Mouse (Mus musculus): ENCODE results near the gene Dscaml1. TPM values are rescaled to one million over a fixed set of nuclear protein-coding genes. Genes with fewer than 3 reads are reported as not detected.

Dscaml1 gene
- 12.2 and 13.8 TPM in 2 replicates for polyA plus RNA-seq (2015; fragmentation: Nextera tagmentation; extraction: Ambion mirVana)

- no peak within 1 kb of the TSS for H3K9ac ChIP-seq
- H3K27me3 ChIP-seq: peaks cover 17% of the 10 kb centered on the region; the same call in 1 of the 2 replicates
- H3K9me3 ChIP-seq: no peaks in the 10 kb centered on the region
- no peaks in the 10 kb centered on the region for H3K36me3 ChIP-seq
- no peak for ATAC-seq (ENCODE audit: low FRiP score, low read depth)
- H3K4me3 ChIP-seq: no peak within 1 kb of the TSS
- no peak within 1 kb of the TSS for H3K27ac ChIP-seq (replicated peaks)
- WGBS: 87% methylated on average over 4 of the region's 4 CpGs
- no peak within 1 kb of the TSS for H3K4me2 ChIP-seq
- H3K4me1 ChIP-seq (replicated peaks): peaks cover 18% of the 10 kb centered on the region
These were observed at the start of gene Dscaml1 for GRCm38 (mm10) chr9:45426456-45426855. Gene Dscaml1 (plus strand): TSS chr9:45426628.

GRCm38 (mm10) chr9:45376883-45377282 lies 49.5 kb upstream of the Dscaml1 start:
- H3K36me3 ChIP-seq: no peaks in the 10 kb centered on the region
- no peak overlapping the region for H3K9ac ChIP-seq
- no peaks in the 10 kb centered on the region for H3K27me3 ChIP-seq
- H3K4me2 ChIP-seq: no peak overlapping the region
- H3K9me3 ChIP-seq: no peaks in the 10 kb centered on the region
- peaks cover 76% of the 10 kb centered on the region for H3K4me1 ChIP-seq (replicated peaks)
- ATAC-seq (ENCODE audit: low FRiP score, low read depth): no peak
- no peak overlapping the region for H3K4me3 ChIP-seq
- H3K27ac ChIP-seq (replicated peaks): no peak overlapping the region
- WGBS: 76% methylated on average over 2 of the region's 2 CpGs

- Histone ChIP-seq H3K36me3 (no peaks in the 10 kb centered on the region), H3K27ac (replicated peaks) (peak overlapping the region; percentile 61), H3K27me3 (no peaks in the 10 kb centered on the region), H3K4me2 (no peak overlapping the region), H3K9ac (no peak overlapping the region), H3K9me3 (no peaks in the 10 kb centered on the region), H3K4me1 (replicated peaks) (peaks cover 69% of the 10 kb centered on the region), H3K4me3 (no peak overlapping the region)
- WGBS: 23% methylated on average over 10 of the region's 10 CpGs
- ATAC-seq (ENCODE audit: low FRiP score, low read depth): peak; percentile 69
These were observed 45.8 kb upstream of the Dscaml1 start for GRCm38 (mm10) chr9:45380411-45381251.

GRCm38 (mm10) chr9:45382336-45382735 lies 44.1 kb upstream of the Dscaml1 start:
- no peak overlapping the region for H3K4me3 ChIP-seq
- no peaks in the 10 kb centered on the region for H3K9me3 ChIP-seq
- H3K4me2 ChIP-seq: no peak overlapping the region
- no peaks in the 10 kb centered on the region for H3K36me3 ChIP-seq
- no peak overlapping the region for H3K9ac ChIP-seq
- no peaks in the 10 kb centered on the region for H3K27me3 ChIP-seq
- 68% methylated on average over 5 of the region's 5 CpGs for WGBS
- peak overlapping the region; percentile 61 for H3K27ac ChIP-seq (replicated peaks)
- peak; percentile 21; the same call in 1 of the 2 replicates for ATAC-seq (ENCODE audit: low FRiP score, low read depth)
- H3K4me1 ChIP-seq (replicated peaks): peaks cover 54% of the 10 kb centered on the region

- no peaks in the 10 kb centered on the region for H3K9me3 ChIP-seq
These were observed 43.6 kb upstream of the Dscaml1 start for GRCm38 (mm10) chr9:45382834-45383233.

GRCm38 (mm10) chr9:45383883-45384282 lies 42.5 kb upstream of the Dscaml1 start:
- no peak for ATAC-seq (ENCODE audit: low FRiP score, low read depth)
- WGBS: 89% methylated on average over 6 of the region's 6 CpGs
- Histone ChIP-seq H3K4me3 (no peak overlapping the region), H3K27ac (replicated peaks) (no peak overlapping the region), H3K9ac (no peak overlapping the region), H3K4me1 (replicated peaks) (peaks cover 46% of the 10 kb centered on the region), H3K4me2 (no peak overlapping the region), H3K27me3 (no peaks in the 10 kb centered on the region), H3K36me3 (no peaks in the 10 kb centered on the region), H3K9me3 (no peaks in the 10 kb centered on the region)

More at GRCm38 (mm10) chr9:45382834-45383233, 43.6 kb upstream of the Dscaml1 start:
- Histone ChIP-seq H3K27me3 (no peaks in the 10 kb centered on the region), H3K4me2 (no peak overlapping the region), H3K9ac (no peak overlapping the region), H3K4me1 (replicated peaks) (peaks cover 49% of the 10 kb centered on the region), H3K4me3 (no peak overlapping the region), H3K36me3 (no peaks in the 10 kb centered on the region), H3K27ac (replicated peaks) (peak overlapping the region; percentile 39; the same call in 1 of the 2 replicates)
- ATAC-seq (ENCODE audit: low FRiP score, low read depth): no peak
- WGBS: 51% methylated on average over 5 of the region's 5 CpGs

- 99% methylated on average over 5 of the region's 5 CpGs for WGBS
- no peak for ATAC-seq (ENCODE audit: low FRiP score, low read depth)
- no peaks in the 10 kb centered on the region; the same call in 1 of the 2 replicates for H3K36me3 ChIP-seq
These were observed 39.7 kb upstream of the Dscaml1 start for GRCm38 (mm10) chr9:45386698-45387097.

GRCm38 (mm10) chr9:45388385-45388994 lies 37.9 kb upstream of the Dscaml1 start:
- H3K27ac ChIP-seq (replicated peaks): no peak overlapping the region
- H3K9ac ChIP-seq: no peak overlapping the region
- 44% methylated on average over 12 of the region's 12 CpGs for WGBS
- H3K27me3 ChIP-seq: no peaks in the 10 kb centered on the region
- no peak overlapping the region for H3K4me2 ChIP-seq
- no peak overlapping the region for H3K4me3 ChIP-seq
- no peaks in the 10 kb centered on the region for H3K9me3 ChIP-seq
- H3K4me1 ChIP-seq (replicated peaks): 0 out of 2 replicates have a peak, but pooled peaks cover 7% of the 10 kb centered on the region
- peaks cover 9% of the 10 kb centered on the region for H3K36me3 ChIP-seq
- ATAC-seq (ENCODE audit: low FRiP score, low read depth): peak; percentile 77

More at GRCm38 (mm10) chr9:45386698-45387097, 39.7 kb upstream of the Dscaml1 start:
- no peaks in the 10 kb centered on the region for H3K27me3 ChIP-seq
- H3K4me1 ChIP-seq (replicated peaks): peaks cover 21% of the 10 kb centered on the region
- H3K9me3 ChIP-seq: no peaks in the 10 kb centered on the region
- H3K4me3 ChIP-seq: no peak overlapping the region
- no peak overlapping the region for H3K4me2 ChIP-seq
- no peak overlapping the region for H3K9ac ChIP-seq
- no peak overlapping the region for H3K27ac ChIP-seq (replicated peaks)

GRCm38 (mm10) chr9:45389596-45389995 lies 36.8 kb upstream of the Dscaml1 start:
- Histone ChIP-seq H3K9ac (no peak overlapping the region), H3K27me3 (no peaks in the 10 kb centered on the region), H3K9me3 (no peaks in the 10 kb centered on the region), H3K36me3 (peaks cover 18% of the 10 kb centered on the region), H3K4me3 (no peak overlapping the region), H3K27ac (replicated peaks) (no peak overlapping the region), H3K4me1 (replicated peaks) (0 out of 2 replicates have a peak, but pooled peaks cover 7% of the 10 kb centered on the region), H3K4me2 (no peak overlapping the region)
- WGBS: 89% methylated on average over 8 of the region's 8 CpGs
- ATAC-seq (ENCODE audit: low FRiP score, low read depth): no peak

- Histone ChIP-seq H3K4me2 (no peak overlapping the region), H3K9me3 (no peaks in the 10 kb centered on the region), H3K36me3 (peaks cover 34% of the 10 kb centered on the region), H3K4me1 (replicated peaks) (0 out of 2 replicates have a peak, but pooled peaks cover 7% of the 10 kb centered on the region), H3K4me3 (no peak overlapping the region), H3K9ac (no peak overlapping the region), H3K27ac (replicated peaks) (no peak overlapping the region), H3K27me3 (no peaks in the 10 kb centered on the region)
- no peak for ATAC-seq (ENCODE audit: low FRiP score, low read depth)
- 80% methylated on average over 7 of the region's 7 CpGs for WGBS
These were observed 35.1 kb upstream of the Dscaml1 start for GRCm38 (mm10) chr9:45391299-45391698.

- peaks cover 35% of the 10 kb centered on the region for H3K36me3 ChIP-seq
These were observed 31.2 kb upstream of the Dscaml1 start for GRCm38 (mm10) chr9:45395218-45395617.

GRCm38 (mm10) chr9:45395796-45396195 lies 30.6 kb upstream of the Dscaml1 start:
- no peak overlapping the region for H3K9ac ChIP-seq
- peaks cover 35% of the 10 kb centered on the region for H3K36me3 ChIP-seq
- no peaks in the 10 kb centered on the region for H3K9me3 ChIP-seq
- no peak overlapping the region for H3K4me2 ChIP-seq
- H3K27me3 ChIP-seq: no peaks in the 10 kb centered on the region
- WGBS: 49% methylated on average over 3 of the region's 3 CpGs
- ATAC-seq (ENCODE audit: low FRiP score, low read depth): no peak
- H3K27ac ChIP-seq (replicated peaks): no peak overlapping the region
- H3K4me1 ChIP-seq (replicated peaks): no peaks in the 10 kb centered on the region
- H3K4me3 ChIP-seq: no peak overlapping the region

More at GRCm38 (mm10) chr9:45395218-45395617, 31.2 kb upstream of the Dscaml1 start:
- Histone ChIP-seq H3K4me3 (no peak overlapping the region), H3K4me1 (replicated peaks) (no peaks in the 10 kb centered on the region), H3K27me3 (no peaks in the 10 kb centered on the region), H3K4me2 (no peak overlapping the region), H3K27ac (replicated peaks) (no peak overlapping the region), H3K9me3 (no peaks in the 10 kb centered on the region), H3K9ac (no peak overlapping the region)
- ATAC-seq (ENCODE audit: low FRiP score, low read depth): no peak
- WGBS: 94% methylated on average over 6 of the region's 6 CpGs
